Mouse (Mus musculus) embryonic fibroblast, embryonic 13.5 days (primary cell): ENCODE measurements at regions not wholly inside any gene's neighbourhood (a gene's known extent, or its start where the extent isn't known, plus 50 kb on each side); places are given as distances from the start of the nearest gene placed in this dataset.

Source experiments
- CTCF ChIP-seq: IDR thresholded peaks from 2 replicates; pipeline ENCODE4 v1.5.1; 2011; ENCODE audit warnings: mild to moderate bottlenecking, control low read depth, low read length, moderate library complexity, borderline replicate concordance; ENCODE audit not compliant: insufficient read depth
- POLR2A ChIP-seq: IDR thresholded peaks from 2 replicates; pipeline ENCODE4 v1.6.1; 2011; ENCODE audit warnings: low read depth, mild to moderate bottlenecking, control low read depth, low read length, moderate library complexity

- no peak for TF ChIP-seq CTCF
- no peak for TF ChIP-seq POLR2A
Observed at GRCm38 (mm10) chr5:64661959-64662358, 141.2 kb upstream of the Klf3 start.
